Mouse (Mus musculus) small intestine, adult 10 weeks (tissue): ENCODE results near the gene Necap1. TPM values are rescaled to one million over a fixed set of nuclear protein-coding genes. Genes with fewer than 3 reads are reported as not detected.

Experiments
- polyA plus RNA-seq: library from polyadenylated mRNA; stranded (reverse); fragments of 350-450 nt; fragmentation: Illumina TruSeq; extraction: RNeasy Lipid Tissue Mini Kit (QIAGEN cat#74804); gene quantifications from one replicate; pipeline ENCODE4 v1.2.3, GENCODE M21; 2014; ENCODE audit warnings: low replicate concordance

Gene Necap1
- polyA plus RNA-seq, result 74.8 TPM

DNA sequence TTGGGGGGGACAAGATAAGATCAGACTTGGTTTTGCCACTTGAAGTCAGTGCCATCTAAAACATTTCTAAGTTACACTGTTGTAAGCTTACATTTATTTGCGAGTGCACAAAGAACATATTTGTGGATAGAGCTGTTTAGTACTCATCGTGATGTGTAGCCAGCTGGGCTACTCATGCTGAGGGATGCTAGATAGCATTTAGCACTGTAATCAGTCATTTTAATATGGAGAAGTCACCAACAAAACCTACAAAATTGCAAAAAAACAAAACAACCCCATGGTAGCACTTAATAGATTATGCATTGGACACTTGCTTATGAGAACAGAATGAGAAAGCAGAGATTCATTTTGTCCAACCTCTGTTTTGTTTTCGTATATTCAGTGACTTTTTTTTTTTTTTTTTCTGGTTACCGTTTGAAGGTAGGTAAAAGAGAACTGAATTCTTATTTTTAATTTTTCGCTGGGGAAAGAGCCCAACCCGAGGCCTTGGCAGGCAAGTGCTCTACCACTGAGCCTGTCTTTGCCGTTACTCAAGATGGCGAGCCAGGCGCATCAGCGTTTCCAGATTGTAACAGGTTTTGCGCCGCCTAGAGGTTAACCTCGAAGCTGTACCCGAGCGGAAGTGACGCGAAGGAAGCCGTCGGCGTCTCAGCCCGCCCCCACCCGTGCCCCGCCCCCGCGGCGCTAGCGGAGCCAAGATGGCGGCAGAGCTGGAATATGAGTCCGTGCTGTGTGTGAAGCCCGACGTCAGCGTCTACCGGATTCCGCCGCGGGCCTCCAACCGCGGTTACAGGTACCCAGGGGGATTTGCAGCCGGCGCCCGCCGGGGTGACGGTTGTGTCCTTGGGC lies at the start of gene Necap1:
Gene Necap1, plus strand, starts transcription at position 604 of the 849 bp plus-strand sequence.

DNA sequence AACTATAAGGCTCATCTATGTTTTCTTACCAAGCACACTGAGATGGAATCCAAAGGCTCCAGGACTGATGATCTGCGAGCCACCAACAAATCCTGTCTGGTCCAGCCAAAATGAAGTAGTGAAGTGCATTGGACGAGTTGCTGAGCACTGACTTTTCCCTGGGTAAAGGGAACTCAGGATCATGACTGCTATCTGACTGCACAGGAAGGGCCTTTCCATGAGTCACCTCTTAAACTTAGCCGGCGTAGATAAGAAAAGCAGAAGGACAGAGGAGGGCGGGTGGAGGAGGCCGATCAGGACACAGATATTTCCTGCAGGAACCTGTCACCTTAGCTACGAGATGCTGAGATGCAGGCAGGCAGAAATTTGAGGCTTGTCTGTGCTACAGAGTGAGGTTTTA lies 18.3 kb upstream of the Necap1 start, which contains the start of gene C3ar1:
Gene C3ar1, minus strand, starts transcription at position 207 of the 400 bp plus-strand sequence.

DNA sequence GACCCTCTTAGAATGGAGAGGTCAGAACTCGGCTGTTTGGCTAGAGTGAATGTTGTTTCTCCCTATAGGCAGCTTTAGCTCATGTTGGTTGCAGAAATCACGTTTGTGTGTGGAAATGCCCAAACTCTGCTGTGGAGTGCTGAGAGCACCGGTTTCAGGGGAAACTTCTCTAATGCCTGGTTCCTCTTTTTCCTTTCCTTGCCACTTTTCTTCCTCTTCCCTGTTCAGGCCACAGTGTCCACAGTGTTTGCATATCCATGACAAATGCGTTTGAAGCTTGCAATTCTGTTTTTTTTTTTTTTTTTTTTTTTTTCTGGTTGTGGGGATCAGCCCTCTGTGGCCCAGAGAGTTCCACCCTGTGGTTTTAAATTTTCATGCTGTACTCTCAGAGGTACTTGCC lies 47.2 kb downstream of the Necap1 start, which contains the start of gene Clec4a1:
Gene Clec4a1, plus strand, starts transcription at position 398 of the 400 bp plus-strand sequence.

Other genes starting within 250 kb of the Necap1 start
- not detected for gene Dppa3, start 248.1 kb upstream of the Necap1 start, polyA plus RNA-seq
- gene Nanog, start 167.0 kb upstream of the Necap1 start, polyA plus RNA-seq, result not detected
- gene Slc2a3, start 72.8 kb upstream of the Necap1 start, polyA plus RNA-seq, result 1.1 TPM
- 9.9 TPM for gene Foxj2, start 54.6 kb upstream of the Necap1 start, polyA plus RNA-seq
- gene C3ar1, start 18.3 kb upstream of the Necap1 start, polyA plus RNA-seq, result 10.0 TPM
- 19.2 TPM for gene Clec4a1, start 47.4 kb downstream of the Necap1 start, polyA plus RNA-seq
- gene Clec4a3, start 78.0 kb downstream of the Necap1 start, polyA plus RNA-seq, result 10.9 TPM
- 4.6 TPM for gene Clec4a4, start 115.9 kb downstream of the Necap1 start, polyA plus RNA-seq
- 1.3 TPM for gene Clec4b1, start 175.5 kb downstream of the Necap1 start, polyA plus RNA-seq
- gene Clec4a2, start 232.0 kb downstream of the Necap1 start, polyA plus RNA-seq, result 30.1 TPM